Mouse (Mus musculus) lung, adult 2 months (tissue): ENCODE data around the gene Mpnd. TPM values are rescaled to one million over a fixed set of nuclear protein-coding genes. Genes with fewer than 3 reads are reported as not detected.

Source experiments
- DNase-seq: peaks from one replicate; pipeline ENCODE4 v3.0.0; 2022
- H3K4me1 ChIP-seq: fragments of 200-500 bp; 2 replicates; pipeline ENCODE4 v1.6.1; 2011; ENCODE audit warnings: low read length; ENCODE audit not compliant: control insufficient read depth, insufficient read depth
- H3K4me3 ChIP-seq: fragments of 200-500 bp; replicated peaks from 2 replicates; pipeline ENCODE3; 2011; ENCODE audit warnings: low read depth, mild to moderate bottlenecking, control low read depth, low read length; ENCODE audit errors: extremely low read depth
- CTCF ChIP-seq: fragments of 200-500 bp; IDR thresholded peaks from 2 replicates; pipeline ENCODE4 v1.5.1; 2011; ENCODE audit warnings: mild to moderate bottlenecking, low read length, control low read depth; ENCODE audit not compliant: insufficient read depth
- POLR2A ChIP-seq: fragments of 200-500 bp; IDR thresholded peaks from 2 replicates; pipeline ENCODE4 v1.6.1; 2011; ENCODE audit warnings: low read depth, mild to moderate bottlenecking, control low read depth, low read length, borderline replicate concordance; ENCODE audit errors: extremely low read depth
- WGBS: fragments of 180-500 bp; shearing (Covaris S2); methylation state at CpG from one replicate; pipeline ENCODE4 v1.1.7; 2018; 5-methylcytosine and 5-hydroxymethylcytosine counted together
- polyA plus RNA-seq: library from polyadenylated mRNA; depleted of rRNA; stranded (reverse); fragments of >200 nt; gene quantifications from 2 replicates; pipeline ENCODE4 v1.2.3, GENCODE M21; 2012

The Mpnd gene
- polyA plus RNA-seq, 1 experiment, result 103 TPM

DNA sequence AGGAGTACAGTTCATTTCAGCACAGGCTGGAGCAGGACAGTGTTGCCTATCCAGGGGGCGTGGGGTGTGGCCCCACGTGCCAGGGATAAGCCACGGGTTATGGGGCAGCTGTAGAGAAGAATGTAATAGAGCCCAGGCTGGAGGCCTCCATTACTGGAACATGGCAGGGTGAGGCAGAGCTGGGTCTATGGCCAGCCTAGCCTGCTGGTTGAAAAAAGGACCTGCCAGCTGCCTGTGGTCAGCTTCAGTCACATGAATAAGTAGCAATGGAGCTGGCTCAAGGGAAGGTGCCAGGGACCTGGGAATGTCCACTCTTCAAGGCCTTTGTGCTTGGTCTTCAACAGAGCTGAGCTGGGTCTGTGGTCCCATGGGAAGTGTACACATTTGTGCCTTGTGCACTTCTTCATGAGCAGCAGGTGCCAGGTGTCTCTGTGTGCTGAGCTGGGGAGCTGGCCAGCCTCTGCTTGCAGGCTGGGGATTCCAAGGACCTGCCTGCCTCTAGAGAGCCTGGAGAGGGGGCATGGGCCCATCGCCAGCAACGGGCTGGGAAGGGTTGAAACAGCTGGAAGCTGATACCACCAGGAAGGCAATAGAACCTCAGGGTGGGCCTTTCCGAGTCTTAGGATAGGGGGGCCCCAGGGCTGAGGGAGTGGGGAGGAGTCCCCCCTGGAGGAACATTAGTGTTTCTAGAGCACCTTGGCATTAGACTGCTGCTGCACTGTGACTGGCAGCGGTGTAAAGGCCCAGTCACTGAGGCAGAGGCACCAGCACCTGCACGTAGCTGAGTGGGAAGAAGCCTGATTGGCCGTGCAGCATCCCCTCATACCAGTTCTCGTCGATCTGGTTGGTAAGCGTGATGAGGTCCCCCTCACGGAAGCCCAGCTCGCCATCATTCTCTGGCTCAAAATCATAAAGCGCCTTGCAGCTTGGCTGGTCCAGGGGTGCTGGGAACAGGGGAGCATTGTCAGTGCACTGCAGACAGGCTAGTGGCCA lies 11.6 kb downstream of the Mpnd start:
- no peaks in the 10 kb centered on the region; the same call in 1 of the 2 replicates for H3K4me1 ChIP-seq
- whole genome bisulfite sequencing, result 78% methylated on average over 15 of the region's 15 CpGs
- H3K4me3 ChIP-seq, result no peak overlapping the region
- no peak for DNase-seq
- TF ChIP-seq POLR2A (no peak), CTCF (no peak)

DNA sequence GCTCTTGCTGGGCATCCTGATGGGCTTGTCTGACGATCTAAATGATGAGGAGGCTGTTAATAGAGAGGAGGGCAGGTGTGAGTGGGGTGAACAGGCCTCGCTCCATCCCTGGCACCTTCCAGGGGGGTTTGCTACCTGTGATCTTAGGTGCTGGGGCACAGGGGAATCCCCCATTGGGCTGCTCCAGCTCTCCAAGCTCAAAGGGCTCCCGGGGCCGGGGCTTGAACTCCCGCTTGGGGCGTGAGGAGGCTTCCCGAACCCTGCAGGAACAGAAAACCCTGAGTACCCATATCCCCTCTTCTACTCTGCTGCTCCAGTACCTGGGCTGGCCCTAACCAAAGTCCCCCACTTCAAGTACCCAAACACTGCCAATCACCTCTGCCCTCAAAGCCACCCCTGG lies 12.3 kb downstream of the Mpnd start:
- TF ChIP-seq POLR2A, result no peak
- no peak for TF ChIP-seq CTCF
- peaks cover 6% of the 10 kb centered on the region for H3K4me1 ChIP-seq
- no peak for DNase-seq
- WGBS, result 83% methylated on average over 7 of the region's 7 CpGs
- H3K4me3 ChIP-seq, result no peak overlapping the region

DNA sequence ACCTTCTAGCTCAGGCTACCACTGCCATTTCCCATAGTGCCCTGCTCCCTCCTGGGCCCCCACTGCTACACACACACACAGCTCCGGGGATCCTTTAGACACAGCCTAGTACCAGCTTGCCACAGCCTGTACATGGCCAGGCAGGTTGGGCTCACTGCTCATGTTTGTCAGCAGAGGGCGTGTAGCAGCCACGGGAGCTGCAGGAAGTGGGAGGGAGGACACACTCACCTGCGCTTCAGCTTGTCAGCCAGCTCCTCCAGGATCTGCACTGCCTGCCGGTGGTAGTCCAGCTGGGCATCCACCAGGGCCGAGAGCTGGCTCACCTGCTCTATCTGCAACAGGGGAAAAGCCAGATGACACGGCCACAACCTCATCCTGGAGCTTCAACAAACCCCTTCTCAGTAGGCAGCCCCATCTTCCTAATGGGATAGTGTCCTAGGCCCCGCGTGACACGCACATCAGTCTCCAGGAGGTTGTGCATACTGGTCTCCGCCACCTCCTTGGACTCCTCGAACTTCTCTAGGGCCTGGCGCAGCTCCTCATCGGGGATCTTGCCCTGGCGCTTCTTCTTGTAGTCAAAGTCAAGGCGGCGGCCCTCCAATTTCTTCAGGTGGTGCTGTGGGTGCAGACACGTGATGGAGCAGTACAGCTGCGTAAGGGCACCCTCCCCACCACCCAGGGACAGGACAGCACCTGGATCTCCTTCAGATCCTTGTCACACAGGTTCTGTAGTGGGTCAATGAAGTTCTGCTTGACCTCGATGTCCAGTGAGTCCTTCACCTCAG lies 13.0 kb downstream of the Mpnd start:
- WGBS, result 67% methylated on average over 20 of the region's 20 CpGs
- peak; percentile 33 for DNase-seq
- Histone ChIP-seq H3K4me3 (no peak overlapping the region), H3K4me1 (peaks cover 13% of the 10 kb centered on the region)
- TF ChIP-seq POLR2A, result no peak
- peak; percentile 51 for TF ChIP-seq CTCF

DNA sequence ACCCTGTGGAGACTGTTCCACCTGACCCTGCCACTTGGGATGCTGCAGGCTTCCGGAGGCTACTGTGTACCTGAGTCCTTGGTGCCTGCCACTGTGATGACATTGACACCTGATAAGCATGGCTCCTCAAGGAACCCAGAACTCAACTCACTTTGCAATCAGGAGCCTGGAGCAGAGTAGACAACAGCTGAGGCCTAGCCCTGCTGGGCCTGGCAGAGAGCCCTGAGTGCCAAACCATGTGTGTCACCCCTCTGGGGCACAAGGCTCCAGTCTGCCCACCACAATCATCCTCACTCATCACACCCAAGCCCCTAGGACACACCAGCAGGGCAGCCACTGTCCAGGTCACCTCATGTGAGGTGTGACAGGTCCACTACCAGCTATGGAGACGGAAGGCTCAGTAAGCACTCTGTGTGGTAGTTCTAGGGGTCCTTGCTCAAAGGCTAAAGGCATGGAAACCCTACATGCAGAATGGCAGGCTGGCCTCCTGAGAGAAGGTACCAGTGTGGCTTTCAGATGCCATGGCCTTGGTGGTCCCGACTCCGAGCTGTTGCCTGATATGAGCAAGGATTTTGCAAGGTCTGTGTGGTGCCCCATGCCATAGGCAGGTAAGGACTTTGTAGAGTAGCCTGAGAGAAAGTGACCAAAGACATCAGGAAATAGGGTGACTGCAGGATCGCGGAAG lies 15.0 kb downstream of the Mpnd start:
- H3K4me1 ChIP-seq, result peaks cover 21% of the 10 kb centered on the region
- no peak for TF ChIP-seq CTCF
- TF ChIP-seq POLR2A, result no peak
- WGBS, result 81% methylated on average over 6 of the region's 6 CpGs

DNA sequence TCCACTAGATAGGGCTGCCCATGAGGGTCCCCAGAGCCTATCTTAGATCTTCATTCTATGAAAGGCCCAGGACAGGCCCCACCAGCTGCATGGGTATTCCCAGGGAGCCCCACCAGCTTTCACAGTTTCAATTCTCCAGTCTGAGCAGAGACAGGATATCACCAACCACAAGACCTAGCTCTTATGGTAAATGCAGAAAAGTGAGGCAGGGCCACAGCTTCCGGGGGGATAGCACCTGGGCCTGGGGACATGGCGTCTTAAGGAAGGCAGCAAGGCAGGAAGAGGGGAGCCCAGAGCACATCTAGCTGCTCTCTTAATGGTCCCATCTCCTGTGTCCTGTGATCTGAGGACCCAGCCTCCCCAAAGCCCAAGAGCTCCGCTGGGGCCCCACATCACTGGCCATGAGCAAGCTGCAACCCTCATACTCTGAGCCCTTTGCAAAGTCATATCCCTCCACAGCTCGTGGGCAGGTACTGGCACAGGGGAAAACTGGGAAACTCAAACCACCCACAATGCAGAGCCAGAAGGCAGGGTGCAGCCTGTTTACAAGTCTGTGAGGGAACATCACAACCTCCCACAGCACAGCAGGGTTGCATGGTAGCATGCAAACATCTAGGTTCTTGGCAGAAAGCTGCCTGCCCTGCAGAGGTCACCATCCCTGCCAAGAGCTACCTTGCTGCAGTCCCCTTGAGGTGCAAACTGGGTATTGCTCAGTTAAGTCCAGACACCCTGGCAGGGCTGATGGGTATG lies 15.8 kb downstream of the Mpnd start:
- H3K4me3 ChIP-seq, result no peak overlapping the region
- DNase-seq, result no peak
- TF ChIP-seq CTCF (no peak), POLR2A (no peak)
- H3K4me1 ChIP-seq, result peaks cover 21% of the 10 kb centered on the region
- 72% methylated on average over 4 of the region's 4 CpGs for WGBS

More for the DNA sequence above, 15.0 kb downstream of the Mpnd start:
- DNase-seq, result no peak
- H3K4me3 ChIP-seq, result no peak overlapping the region

DNA sequence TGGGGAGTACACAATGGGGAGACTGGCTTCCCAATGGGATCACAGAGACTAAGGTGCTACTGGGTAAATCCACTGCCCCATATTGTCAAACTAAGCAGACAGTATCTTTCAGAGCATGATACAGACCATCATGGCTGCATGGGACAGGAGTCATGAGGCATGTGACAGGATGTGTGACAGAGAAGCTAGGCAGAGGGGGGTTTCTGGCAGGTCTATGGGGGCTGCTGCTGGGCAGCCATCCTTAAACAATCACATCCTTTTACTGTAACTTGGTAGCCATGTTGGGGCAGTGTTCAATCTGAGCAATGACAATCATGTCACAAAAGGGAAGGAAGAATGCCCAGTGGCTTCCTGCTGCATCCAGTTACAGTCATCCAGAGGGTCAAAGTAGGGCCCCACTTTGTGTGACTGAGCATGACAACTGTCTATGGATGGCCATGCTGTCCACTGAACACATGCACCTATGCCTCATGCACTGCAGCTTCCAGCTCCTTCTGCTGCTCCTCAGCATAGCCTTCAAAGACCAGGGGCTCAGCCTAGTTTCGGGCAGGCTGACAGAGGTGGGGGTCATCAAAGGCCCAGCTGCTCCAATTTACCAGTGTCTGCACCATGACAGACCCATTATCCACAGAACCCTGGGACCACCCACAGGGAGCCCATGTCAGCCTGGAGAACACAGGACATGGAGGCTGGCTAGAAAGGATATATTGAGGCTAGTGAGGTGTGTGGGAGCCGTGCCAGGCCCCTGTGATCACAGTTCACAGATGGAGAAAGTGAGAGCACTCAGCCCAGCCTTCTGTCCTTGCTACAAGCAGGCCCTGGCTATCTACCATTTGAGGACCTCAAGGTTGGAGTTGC lies 16.8 kb downstream of the Mpnd start:
- TF ChIP-seq CTCF (no peak), POLR2A (no peak)
- 76% methylated on average over 2 of the region's 2 CpGs for WGBS
- no peak overlapping the region for H3K4me3 ChIP-seq
- peaks cover 21% of the 10 kb centered on the region for H3K4me1 ChIP-seq
- DNase-seq, result no peak

DNA sequence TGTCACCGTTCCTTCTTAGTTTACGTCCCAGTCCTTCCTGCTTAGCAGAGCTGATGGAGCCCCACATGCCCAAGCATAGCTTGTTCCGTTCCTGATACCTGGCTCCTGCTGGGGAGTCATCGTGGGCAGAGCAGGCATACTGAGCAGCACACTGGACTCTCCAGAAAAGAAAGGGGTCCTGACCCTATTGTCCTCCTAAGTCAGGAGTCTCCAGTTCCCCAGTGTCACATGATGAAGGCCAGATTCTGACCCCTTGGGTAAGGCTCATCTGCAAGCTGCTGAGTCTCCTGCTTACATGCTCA lies 17.4 kb downstream of the Mpnd start:
- no peak for DNase-seq
- Histone ChIP-seq H3K4me3 (no peak overlapping the region), H3K4me1 (peaks cover 21% of the 10 kb centered on the region)
- TF ChIP-seq POLR2A, result no peak
- TF ChIP-seq CTCF, result no peak
- WGBS, result 76% methylated on average over 4 of the region's 4 CpGs

DNA sequence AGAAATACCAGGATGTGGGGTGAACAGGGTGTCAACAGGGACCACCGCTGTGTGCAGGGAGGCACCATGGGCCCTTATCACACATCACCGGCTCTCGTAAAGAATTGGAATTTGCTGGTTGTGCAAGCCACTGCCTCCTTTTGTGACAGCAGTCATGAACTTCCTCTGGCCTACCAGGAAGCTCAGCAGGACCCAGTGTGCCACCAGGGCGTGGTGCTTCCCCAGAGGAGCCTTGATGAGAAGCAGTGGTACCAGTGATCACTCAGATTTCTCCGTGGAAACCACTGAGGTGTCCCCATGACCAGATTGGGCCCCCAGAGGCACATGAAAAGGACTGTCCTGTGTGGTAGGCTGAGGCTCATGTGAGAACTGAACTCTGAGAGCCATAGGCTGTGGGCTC lies 17.9 kb downstream of the Mpnd start:
- Histone ChIP-seq H3K4me1 (peaks cover 21% of the 10 kb centered on the region), H3K4me3 (no peak overlapping the region)
- no peak for DNase-seq
- WGBS, result 20% methylated on average over 5 of the region's 5 CpGs
- TF ChIP-seq CTCF, result no peak
- TF ChIP-seq POLR2A, result no peak
